Mouse (Mus musculus): Measurements from ENCODE around the gene Camta1. TPM values are rescaled to one million over a fixed set of nuclear protein-coding genes. Genes with fewer than 3 reads are reported as not detected.
"Not testable (repeated sequence)": the region's sequence is repeated elsewhere in the genome, so short reads cannot be mapped to it uniquely, and the experiment has no call there.

Gene Camta1
- polyA plus RNA-seq, 1 experiment from 2014 or later: 118 TPM

GRCm38 (mm10) chr4:150875393-150875792 is 986.3 kb downstream of the Camta1 start:
- Histone ChIP-seq H3K27me3 (replicated peaks) (no peaks in the 10 kb centered on the region), H3K4me1 (peaks cover 23% of the 10 kb centered on the region), H3K4me2 (no peak overlapping the region), H3K36me3 (no peaks in the 10 kb centered on the region), H3K9me3 (peaks cover 24% of the 10 kb centered on the region), H3K9ac (no peak overlapping the region), H3K4me3 (no peak overlapping the region), H3K27ac (replicated peaks) (no peak overlapping the region)
- 72% methylated on average over 10 of the region's 10 CpGs for WGBS
- ATAC-seq (ENCODE audit: extremely low read depth, insufficient number of reproducible peaks, low FRiP score, low TSS enrichment): no peak

- not testable (repeated sequence) for ATAC-seq (ENCODE audit: extremely low read depth, insufficient number of reproducible peaks, low FRiP score, low TSS enrichment); H3K36me3 ChIP-seq
- 74% methylated on average over 4 of the region's 4 CpGs for WGBS
Measured at GRCm38 (mm10) chr4:150874416-150874815, 987.3 kb downstream of the Camta1 start.

GRCm38 (mm10) chr4:150872681-150873080 is 989.0 kb downstream of the Camta1 start:
- ATAC-seq (ENCODE audit: extremely low read depth, insufficient number of reproducible peaks, low FRiP score, low TSS enrichment): no peak
- Histone ChIP-seq H3K36me3 (peaks cover 7% of the 10 kb centered on the region), H3K4me2 (no peak overlapping the region), H3K9ac (0 out of 2 replicates have a peak overlapping the region, but pooled peaks have one; percentile 44), H3K27ac (replicated peaks) (peak overlapping the region; percentile 73; the same call in 1 of the 2 replicates), H3K4me1 (peaks cover 41% of the 10 kb centered on the region), H3K27me3 (replicated peaks) (no peaks in the 10 kb centered on the region), H3K9me3 (no peaks in the 10 kb centered on the region), H3K4me3 (no peak overlapping the region)
- WGBS: 72% methylated on average over 8 of the region's 8 CpGs

More at GRCm38 (mm10) chr4:150874416-150874815, 987.3 kb downstream of the Camta1 start:
- Histone ChIP-seq H3K9me3 (peaks cover 14% of the 10 kb centered on the region), H3K4me1 (peaks cover 33% of the 10 kb centered on the region)
- H3K27me3 ChIP-seq (replicated peaks); H3K4me3 ChIP-seq; H3K27ac ChIP-seq (replicated peaks); H3K4me2 ChIP-seq; H3K9ac ChIP-seq: not testable (repeated sequence)

GRCm38 (mm10) chr4:150872139-150872651 is 989.5 kb downstream of the Camta1 start:
- 37% methylated on average over 9 of the region's 9 CpGs for WGBS
- H3K9ac ChIP-seq: peak overlapping the region; percentile 44
- ATAC-seq (ENCODE audit: extremely low read depth, insufficient number of reproducible peaks, low FRiP score, low TSS enrichment): no peak

GRCm38 (mm10) chr4:150871392-150872138 is 990.1 kb downstream of the Camta1 start:
- Histone ChIP-seq H3K9ac (peak overlapping the region; percentile 44), H3K4me2 (no peak overlapping the region; the same call in 1 of the 2 replicates)

More at GRCm38 (mm10) chr4:150872139-150872651, 989.5 kb downstream of the Camta1 start:
- Histone ChIP-seq H3K4me2 (no peak overlapping the region; the same call in none of the 2 replicates), H3K4me3 (no peak overlapping the region), H3K27ac (replicated peaks) (peak overlapping the region; percentile 73), H3K9me3 (no peaks in the 10 kb centered on the region), H3K4me1 (peaks cover 41% of the 10 kb centered on the region), H3K36me3 (peaks cover 12% of the 10 kb centered on the region), H3K27me3 (replicated peaks) (no peaks in the 10 kb centered on the region)

GRCm38 (mm10) chr4:150870963-150871391 is 990.7 kb downstream of the Camta1 start:
- Histone ChIP-seq H3K9ac (0 out of 2 replicates have a peak overlapping the region, but pooled peaks have one; percentile 44), H3K36me3 (peaks cover 24% of the 10 kb centered on the region), H3K4me2 (no peak overlapping the region), H3K27ac (replicated peaks) (no peak overlapping the region; the same call in 1 of the 2 replicates), H3K9me3 (no peaks in the 10 kb centered on the region), H3K4me3 (no peak overlapping the region), H3K27me3 (replicated peaks) (no peaks in the 10 kb centered on the region), H3K4me1 (peaks cover 41% of the 10 kb centered on the region)
- ATAC-seq (ENCODE audit: extremely low read depth, insufficient number of reproducible peaks, low FRiP score, low TSS enrichment): no peak
- WGBS: 79% methylated on average over 13 of the region's 13 CpGs

More at GRCm38 (mm10) chr4:150871392-150872138, 990.1 kb downstream of the Camta1 start:
- no peaks in the 10 kb centered on the region for H3K9me3 ChIP-seq
- 28% methylated on average over 10 of the region's 10 CpGs for WGBS
- H3K27me3 ChIP-seq (replicated peaks): no peaks in the 10 kb centered on the region
- H3K4me1 ChIP-seq: peaks cover 41% of the 10 kb centered on the region
- no peak for ATAC-seq (ENCODE audit: extremely low read depth, insufficient number of reproducible peaks, low FRiP score, low TSS enrichment)
- peak overlapping the region; percentile 73 for H3K27ac ChIP-seq (replicated peaks)
- H3K36me3 ChIP-seq: peaks cover 18% of the 10 kb centered on the region
- H3K4me3 ChIP-seq: no peak overlapping the region

GRCm38 (mm10) chr4:150869276-150870197 is 992.1 kb downstream of the Camta1 start:
- Histone ChIP-seq H3K4me1 (peaks cover 45% of the 10 kb centered on the region), H3K36me3 (peaks cover 33% of the 10 kb centered on the region), H3K27ac (replicated peaks) (0 out of 2 replicates have a peak overlapping the region, but pooled peaks have one; percentile 40), H3K4me2 (no peak overlapping the region), H3K4me3 (no peak overlapping the region), H3K27me3 (replicated peaks) (no peaks in the 10 kb centered on the region), H3K9me3 (no peaks in the 10 kb centered on the region), H3K9ac (peak overlapping the region; percentile 48; the same call in 1 of the 2 replicates)
- no peak for ATAC-seq (ENCODE audit: extremely low read depth, insufficient number of reproducible peaks, low FRiP score, low TSS enrichment)
- 46% methylated on average over 17 of the region's 17 CpGs for WGBS

- peaks cover 33% of the 10 kb centered on the region for H3K36me3 ChIP-seq
- H3K27ac ChIP-seq (replicated peaks): no peak overlapping the region
- H3K9me3 ChIP-seq: no peaks in the 10 kb centered on the region
- ATAC-seq (ENCODE audit: extremely low read depth, insufficient number of reproducible peaks, low FRiP score, low TSS enrichment): no peak
- H3K9ac ChIP-seq: 0 out of 2 replicates have a peak overlapping the region, but pooled peaks have one; percentile 48
- WGBS: 64% methylated on average over 2 of the region's 2 CpGs
- H3K4me3 ChIP-seq: no peak overlapping the region
- no peak overlapping the region for H3K4me2 ChIP-seq
- H3K4me1 ChIP-seq: peaks cover 45% of the 10 kb centered on the region
- no peaks in the 10 kb centered on the region for H3K27me3 ChIP-seq (replicated peaks)
Measured at GRCm38 (mm10) chr4:150868859-150869258, 992.8 kb downstream of the Camta1 start.

- Histone ChIP-seq H3K36me3 (peaks cover 33% of the 10 kb centered on the region), H3K4me2 (no peak overlapping the region), H3K4me1 (peaks cover 45% of the 10 kb centered on the region), H3K9ac (no peak overlapping the region), H3K9me3 (no peaks in the 10 kb centered on the region), H3K27me3 (replicated peaks) (no peaks in the 10 kb centered on the region), H3K27ac (replicated peaks) (no peak overlapping the region), H3K4me3 (no peak overlapping the region)
- no peak for ATAC-seq (ENCODE audit: extremely low read depth, insufficient number of reproducible peaks, low FRiP score, low TSS enrichment)
- 80% methylated on average over 6 of the region's 6 CpGs for WGBS
Measured at GRCm38 (mm10) chr4:150868161-150868560, 993.5 kb downstream of the Camta1 start.
